Mouse (Mus musculus): ENCODE data around the gene Dapk3. TPM values are rescaled to one million over a fixed set of nuclear protein-coding genes. Genes with fewer than 3 reads are reported as not detected.
A peak's percentile ranks its signal among the peaks of the same experiment; 100 is the strongest.

Dapk3 gene
- polyA plus RNA-seq, 1 experiment from 2014 or later: 48.9 TPM

GRCm38 (mm10) chr10:81193991-81194774 is 11.4 kb downstream of the Dapk3 start:
- H3K27ac ChIP-seq (ENCODE audit: low read length): no peak overlapping the region
- H3K4me2 ChIP-seq (replicated peaks; ENCODE audit: low read depth, low read length): peak overlapping the region; percentile 30
- TF ChIP-seq CTCF (IDR thresholded peaks at IDR 0.05): no peak
- no peak for TF ChIP-seq EP300 (IDR thresholded peaks at IDR 0.05)
- no peak overlapping the region for H3K4me3 ChIP-seq (ENCODE audit: low read depth, low read length)
- peaks cover 9% of the 10 kb centered on the region; the same call in 1 of the 2 replicates for H3K4me1 ChIP-seq (ENCODE audit: insufficient read depth, low read depth, low read length)
- H3K9ac ChIP-seq (replicated peaks; ENCODE audit: low read depth): no peak overlapping the region; the same call in 1 of the 2 replicates
- peaks cover 9% of the 10 kb centered on the region; the same call in 1 of the 2 replicates for H3K27me3 ChIP-seq (replicated peaks; ENCODE audit: insufficient read depth, low read length)
- H3K9me3 ChIP-seq (ENCODE audit: low read length): no peaks in the 10 kb centered on the region
- peak; percentile 41 for DNase-seq (ENCODE audit: low spot score)
- 0 out of 2 replicates have a peak, but pooled peaks cover 8% of the 10 kb centered on the region for H3K36me3 ChIP-seq (ENCODE audit: insufficient read depth, low read length)
- ATAC-seq: 0 out of 2 replicates have a peak, but pooled peaks have one; percentile 5
- WGBS: 12% methylated on average over 37 of the region's 37 CpGs

GRCm38 (mm10) chr10:81195300-81195699 is 12.5 kb downstream of the Dapk3 start:
- Histone ChIP-seq H3K27ac (ENCODE audit: low read length) (no peak overlapping the region), H3K27me3 (replicated peaks; ENCODE audit: insufficient read depth, low read length) (peaks cover 9% of the 10 kb centered on the region; the same call in 1 of the 2 replicates), H3K4me3 (ENCODE audit: low read depth, low read length) (no peak overlapping the region), H3K9ac (replicated peaks; ENCODE audit: low read depth) (no peak overlapping the region), H3K36me3 (ENCODE audit: insufficient read depth, low read length) (0 out of 2 replicates have a peak, but pooled peaks cover 2% of the 10 kb centered on the region), H3K4me1 (ENCODE audit: insufficient read depth, low read depth, low read length) (peaks cover 9% of the 10 kb centered on the region; the same call in 1 of the 2 replicates), H3K4me2 (replicated peaks; ENCODE audit: low read depth, low read length) (no peak overlapping the region), H3K9me3 (ENCODE audit: low read length) (no peaks in the 10 kb centered on the region)
- TF ChIP-seq CTCF (IDR thresholded peaks at IDR 0.05) (no peak), EP300 (IDR thresholded peaks at IDR 0.05) (no peak)
- ATAC-seq (no peak), DNase-seq (ENCODE audit: low spot score) (no peak)
- 47% methylated on average over 4 of the region's 4 CpGs for WGBS

GRCm38 (mm10) chr10:81196470-81197065 is 13.8 kb downstream of the Dapk3 start:
- 54% methylated on average over 11 of the region's 11 CpGs for WGBS
- no peak overlapping the region for H3K9ac ChIP-seq (replicated peaks; ENCODE audit: low read depth)
- DNase-seq (ENCODE audit: low spot score) (no peak), ATAC-seq (no peak)
- no peak overlapping the region for H3K4me2 ChIP-seq (replicated peaks; ENCODE audit: low read depth, low read length)
- peaks cover 7% of the 10 kb centered on the region; the same call in 1 of the 2 replicates for H3K4me1 ChIP-seq (ENCODE audit: insufficient read depth, low read depth, low read length)
- TF ChIP-seq EP300 (IDR thresholded peaks at IDR 0.05): no peak
- TF ChIP-seq CTCF (IDR thresholded peaks at IDR 0.05): no peak
- H3K36me3 ChIP-seq (ENCODE audit: insufficient read depth, low read length): no peaks in the 10 kb centered on the region
- no peaks in the 10 kb centered on the region for H3K9me3 ChIP-seq (ENCODE audit: low read length)
- H3K4me3 ChIP-seq (ENCODE audit: low read depth, low read length): no peak overlapping the region
- H3K27me3 ChIP-seq (replicated peaks; ENCODE audit: insufficient read depth, low read length): peaks cover 9% of the 10 kb centered on the region; the same call in 1 of the 2 replicates
- H3K27ac ChIP-seq (ENCODE audit: low read length): no peak overlapping the region

GRCm38 (mm10) chr10:81197305-81197704 is 14.5 kb downstream of the Dapk3 start:
- DNase-seq (ENCODE audit: low spot score) (no peak), ATAC-seq (no peak)
- TF ChIP-seq EP300 (IDR thresholded peaks at IDR 0.05): no peak
- no peak for TF ChIP-seq CTCF (IDR thresholded peaks at IDR 0.05)
- H3K36me3 ChIP-seq (ENCODE audit: insufficient read depth, low read length): no peaks in the 10 kb centered on the region
- H3K27me3 ChIP-seq (replicated peaks; ENCODE audit: insufficient read depth, low read length): peaks cover 9% of the 10 kb centered on the region; the same call in 1 of the 2 replicates
- no peak overlapping the region for H3K27ac ChIP-seq (ENCODE audit: low read length)
- H3K4me2 ChIP-seq (replicated peaks; ENCODE audit: low read depth, low read length): no peak overlapping the region
- H3K4me1 ChIP-seq (ENCODE audit: insufficient read depth, low read depth, low read length): no peaks in the 10 kb centered on the region
- no peaks in the 10 kb centered on the region for H3K9me3 ChIP-seq (ENCODE audit: low read length)
- WGBS: 59% methylated on average over 6 of the region's 6 CpGs
- no peak overlapping the region for H3K4me3 ChIP-seq (ENCODE audit: low read depth, low read length)
- no peak overlapping the region for H3K9ac ChIP-seq (replicated peaks; ENCODE audit: low read depth)

GRCm38 (mm10) chr10:81198230-81198629 is 15.4 kb downstream of the Dapk3 start:
- no peak overlapping the region for H3K27ac ChIP-seq (ENCODE audit: low read length)
- no peak overlapping the region for H3K9ac ChIP-seq (replicated peaks; ENCODE audit: low read depth)
- DNase-seq (ENCODE audit: low spot score): peak; percentile 79
- ATAC-seq: no peak
- WGBS: under 1% methylated on average over 9 of the region's 9 CpGs
- peaks cover 9% of the 10 kb centered on the region; the same call in 1 of the 2 replicates for H3K27me3 ChIP-seq (replicated peaks; ENCODE audit: insufficient read depth, low read length)
- no peaks in the 10 kb centered on the region for H3K9me3 ChIP-seq (ENCODE audit: low read length)
- no peaks in the 10 kb centered on the region for H3K4me1 ChIP-seq (ENCODE audit: insufficient read depth, low read depth, low read length)
- no peak overlapping the region for H3K4me2 ChIP-seq (replicated peaks; ENCODE audit: low read depth, low read length)
- no peaks in the 10 kb centered on the region for H3K36me3 ChIP-seq (ENCODE audit: insufficient read depth, low read length)
- no peak overlapping the region for H3K4me3 ChIP-seq (ENCODE audit: low read depth, low read length)
- peak; percentile 88 for TF ChIP-seq CTCF (IDR thresholded peaks at IDR 0.05)
- no peak for TF ChIP-seq EP300 (IDR thresholded peaks at IDR 0.05)

GRCm38 (mm10) chr10:81198990-81199389 is 16.2 kb downstream of the Dapk3 start:
- H3K27ac ChIP-seq (ENCODE audit: low read length): no peak overlapping the region
- H3K9me3 ChIP-seq (ENCODE audit: low read length): no peaks in the 10 kb centered on the region
- no peak for TF ChIP-seq CTCF (IDR thresholded peaks at IDR 0.05)
- ATAC-seq: no peak
- no peaks in the 10 kb centered on the region for H3K36me3 ChIP-seq (ENCODE audit: insufficient read depth, low read length)
- H3K4me1 ChIP-seq (ENCODE audit: insufficient read depth, low read depth, low read length): no peaks in the 10 kb centered on the region
- no peak for DNase-seq (ENCODE audit: low spot score)
- H3K4me2 ChIP-seq (replicated peaks; ENCODE audit: low read depth, low read length): no peak overlapping the region
- H3K27me3 ChIP-seq (replicated peaks; ENCODE audit: insufficient read depth, low read length): peaks cover 9% of the 10 kb centered on the region; the same call in 1 of the 2 replicates
- WGBS: 77% methylated on average over 6 of the region's 6 CpGs
- H3K9ac ChIP-seq (replicated peaks; ENCODE audit: low read depth): no peak overlapping the region
- no peak overlapping the region for H3K4me3 ChIP-seq (ENCODE audit: low read depth, low read length)

Data from lung, postnatal 0 days (tissue).